Mouse (Mus musculus): Measurements from ENCODE around the gene Wfikkn1. TPM values are rescaled to one million over a fixed set of nuclear protein-coding genes. Genes with fewer than 3 reads are reported as not detected.
A peak's percentile ranks its signal among the peaks of the same experiment; 100 is the strongest.

Wfikkn1 gene
- total and polyA plus RNA-seq, 2 experiments from 2014 or later, result 0.29 to 1.5 TPM

DNA sequence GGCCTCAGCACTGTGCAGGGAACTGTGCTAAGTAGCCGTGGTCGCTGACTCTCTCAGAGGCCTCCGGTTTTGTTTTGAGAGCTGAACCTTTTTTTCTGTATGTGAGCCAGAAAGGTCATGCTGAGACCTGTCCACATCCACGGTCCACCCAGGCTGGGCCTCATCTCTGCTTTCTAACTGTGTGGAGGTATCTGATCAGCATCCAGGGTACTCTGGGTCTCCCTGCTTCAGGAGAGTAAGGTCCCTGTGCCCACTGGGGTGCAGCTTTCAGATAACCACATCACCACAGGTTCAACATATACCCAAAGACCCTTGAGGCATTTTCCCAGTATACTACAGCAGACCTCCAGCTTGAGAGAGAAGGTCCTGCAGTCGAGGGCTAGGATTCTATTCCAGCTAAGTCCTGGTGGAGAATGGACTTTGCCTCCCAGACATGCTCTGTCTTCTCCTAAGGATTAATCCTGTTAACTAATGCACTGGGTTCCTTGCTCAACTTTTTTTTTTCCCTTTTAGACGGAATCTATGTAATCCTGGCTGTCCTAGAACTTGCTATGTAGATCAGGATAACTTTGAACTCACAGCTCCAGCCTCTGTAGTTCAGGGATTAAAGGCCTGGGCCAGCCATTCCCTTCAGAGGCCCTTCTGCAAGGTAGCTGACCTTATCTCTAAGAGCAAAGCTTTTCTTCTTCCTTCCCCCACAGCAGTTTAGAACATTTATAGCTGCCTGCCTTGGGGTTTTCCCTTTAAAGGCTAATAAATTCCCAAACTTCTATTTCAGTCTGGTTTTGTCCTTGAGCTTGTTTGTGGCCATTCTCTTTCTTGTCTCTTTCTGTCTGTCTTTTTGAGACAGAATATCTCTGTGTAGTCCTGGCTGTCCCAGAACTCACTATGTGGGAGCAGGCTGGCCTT, 18.7 kb downstream of the Wfikkn1 start:
- peak overlapping the region; percentile 81 for H3K9ac ChIP-seq
- 9% methylated on average over 6 of the region's 6 CpGs for WGBS
- H3K36me3 ChIP-seq (ENCODE audit: insufficient read depth), result no peaks in the 10 kb centered on the region; the same call in 1 of the 2 replicates
- peak overlapping the region; percentile 91 for H3K27ac ChIP-seq (ENCODE audit: low read depth, low read length)
- no peaks in the 10 kb centered on the region for H3K9me3 ChIP-seq (ENCODE audit: low read length)
- TF ChIP-seq CTCF (IDR thresholded peaks at IDR 0.05; ENCODE audit: low read depth), result no peak
- DNase-seq (no peak), ATAC-seq (peak; percentile 30; the same call in 1 of the 2 replicates)
- H3K27me3 ChIP-seq (ENCODE audit: insufficient read depth, low read length), result no peaks in the 10 kb centered on the region
- H3K4me2 ChIP-seq (ENCODE audit: low read depth), result peak overlapping the region; percentile 87
- peak overlapping the region; percentile 71 for H3K4me3 ChIP-seq (ENCODE audit: low read depth, low read length)
- peaks cover 12% of the 10 kb centered on the region for H3K4me1 ChIP-seq (ENCODE audit: insufficient read depth)

DNA sequence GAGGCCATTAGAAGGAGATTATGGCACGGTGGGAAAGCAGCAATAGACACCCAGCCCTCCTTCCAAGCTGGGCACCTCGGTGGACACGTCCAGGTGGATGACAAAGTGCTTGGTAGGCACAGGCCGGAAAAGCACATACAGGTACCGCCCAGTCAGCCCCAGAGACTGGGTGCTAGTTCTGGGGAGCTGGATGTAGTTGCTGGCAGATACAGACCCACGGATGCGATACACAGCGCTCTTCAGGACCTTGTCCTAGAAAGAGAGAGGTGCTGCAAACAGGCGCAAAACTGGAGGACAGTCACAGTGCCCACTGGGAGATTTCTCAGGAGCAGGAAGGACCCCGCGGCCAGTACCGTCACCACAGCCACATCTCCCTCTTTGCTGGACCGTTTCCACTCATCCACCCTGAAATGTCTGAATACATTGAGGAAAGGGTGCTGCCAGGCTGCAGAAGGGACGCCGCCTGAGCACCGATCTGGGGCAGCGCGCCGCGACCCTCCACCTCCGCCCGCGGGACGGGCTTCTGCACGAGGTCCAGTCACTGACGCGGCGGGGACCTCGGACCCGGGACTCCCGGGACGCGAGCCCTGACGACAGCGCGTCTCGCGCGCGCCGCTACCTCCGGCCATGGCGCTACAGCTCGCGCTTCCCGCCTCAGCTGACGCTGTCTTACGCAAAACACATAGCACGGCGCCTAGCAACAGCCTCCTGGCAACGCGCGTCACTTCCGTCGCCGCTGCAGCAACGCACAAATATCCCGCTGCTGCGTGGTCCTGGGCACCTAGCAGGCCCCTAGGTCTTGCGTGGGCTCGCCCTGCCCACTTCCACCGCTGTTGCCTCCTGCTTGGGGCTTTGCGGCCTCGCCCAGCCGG, 19.6 kb downstream of the Wfikkn1 start, which contains the start of gene Wdr90:
Gene Wdr90, minus strand, starts transcription at position 670 of the 872 bp plus-strand sequence.
- Histone ChIP-seq H3K27me3 (ENCODE audit: insufficient read depth, low read length) (no peaks in the 10 kb centered on the region), H3K4me3 (ENCODE audit: low read depth, low read length) (peak within 1 kb of the TSS; percentile 71), H3K9me3 (ENCODE audit: low read length) (no peaks in the 10 kb centered on the region), H3K36me3 (ENCODE audit: insufficient read depth) (no peaks in the 10 kb centered on the region; the same call in 1 of the 2 replicates), H3K27ac (ENCODE audit: low read depth, low read length) (peak within 1 kb of the TSS; percentile 91), H3K9ac (peak within 1 kb of the TSS; percentile 81), H3K4me1 (ENCODE audit: insufficient read depth) (peaks cover 12% of the 10 kb centered on the region), H3K4me2 (ENCODE audit: low read depth) (peak within 1 kb of the TSS; percentile 87)
- DNase-seq (peak; percentile 97), ATAC-seq (peak; percentile 99)
- TF ChIP-seq CTCF (IDR thresholded peaks at IDR 0.05; ENCODE audit: low read depth), result peak; percentile 51
- 5% methylated on average over 65 of the region's 65 CpGs for WGBS

DNA sequence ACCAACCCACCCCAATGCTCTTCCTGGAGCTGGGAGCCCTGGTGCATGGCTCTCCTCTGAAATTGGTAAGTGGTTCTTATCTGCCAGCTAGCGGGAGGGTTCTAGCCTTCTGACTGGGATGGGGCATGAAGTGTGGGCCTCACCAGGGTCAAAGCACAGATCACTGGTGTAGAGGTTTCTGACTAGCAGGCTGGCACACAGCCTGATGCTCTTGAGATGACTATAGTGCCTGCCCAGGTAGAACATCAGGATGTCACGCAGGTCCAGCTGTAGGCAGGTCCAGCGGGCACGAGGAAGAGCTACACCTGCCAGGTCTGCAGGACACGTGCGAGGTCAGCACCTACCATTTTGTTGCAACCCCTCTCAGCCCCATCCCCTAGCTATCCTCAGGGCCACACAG, 20.4 kb downstream of the Wfikkn1 start:
- H3K4me3 ChIP-seq (ENCODE audit: low read depth, low read length), result no peak overlapping the region
- ATAC-seq (no peak), DNase-seq (no peak)
- peak overlapping the region; percentile 87 for H3K4me2 ChIP-seq (ENCODE audit: low read depth)
- H3K27me3 ChIP-seq (ENCODE audit: insufficient read depth, low read length), result no peaks in the 10 kb centered on the region
- H3K4me1 ChIP-seq (ENCODE audit: insufficient read depth), result peaks cover 12% of the 10 kb centered on the region
- no peak overlapping the region for H3K27ac ChIP-seq (ENCODE audit: low read depth, low read length)
- TF ChIP-seq CTCF (IDR thresholded peaks at IDR 0.05; ENCODE audit: low read depth), result no peak
- no peaks in the 10 kb centered on the region; the same call in 1 of the 2 replicates for H3K36me3 ChIP-seq (ENCODE audit: insufficient read depth)
- WGBS, result 92% methylated on average over 6 of the region's 6 CpGs
- H3K9me3 ChIP-seq (ENCODE audit: low read length), result no peaks in the 10 kb centered on the region
- H3K9ac ChIP-seq, result no peak overlapping the region

DNA sequence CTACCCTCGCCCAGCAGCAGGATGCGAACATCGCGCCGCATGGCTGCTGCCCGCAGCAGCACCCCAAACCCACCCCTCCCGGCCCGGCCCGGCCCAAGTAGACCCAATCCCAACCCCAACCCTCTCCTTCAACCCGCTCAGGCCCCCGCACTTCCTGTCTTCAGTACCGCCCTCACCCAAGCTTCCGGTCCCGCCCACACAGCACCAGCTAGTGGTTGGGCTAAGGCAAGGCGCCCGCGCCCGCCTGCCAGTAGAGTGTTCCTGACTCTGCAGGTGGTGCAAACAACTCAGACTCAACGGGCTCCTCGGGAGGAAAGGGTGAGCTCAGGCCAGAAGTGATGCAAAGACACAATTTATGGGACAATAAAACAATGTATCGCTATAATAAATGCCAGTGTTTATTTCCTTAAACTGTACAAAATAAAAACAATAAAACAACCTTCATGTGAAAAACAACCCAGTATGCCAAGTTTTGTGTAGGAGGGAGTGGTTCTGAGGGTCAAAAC, 36.2 kb downstream of the Wfikkn1 start, which contains the start of gene Rhot2:
Gene Rhot2, minus strand, starts transcription at position 456 of the 506 bp plus-strand sequence.
- Histone ChIP-seq H3K9me3 (ENCODE audit: low read length) (no peaks in the 10 kb centered on the region), H3K36me3 (ENCODE audit: insufficient read depth) (peaks cover 41% of the 10 kb centered on the region), H3K4me2 (ENCODE audit: low read depth) (peak within 1 kb of the TSS; percentile 96), H3K9ac (peak within 1 kb of the TSS; percentile 80), H3K4me1 (ENCODE audit: insufficient read depth) (peaks cover 8% of the 10 kb centered on the region; the same call in 1 of the 2 replicates), H3K4me3 (ENCODE audit: low read depth, low read length) (peak within 1 kb of the TSS; percentile 85), H3K27me3 (ENCODE audit: insufficient read depth, low read length) (no peaks in the 10 kb centered on the region), H3K27ac (ENCODE audit: low read depth, low read length) (peak within 1 kb of the TSS; percentile 77)
- DNase-seq, result peak; percentile 93
- TF ChIP-seq CTCF (IDR thresholded peaks at IDR 0.05; ENCODE audit: low read depth), result peak; percentile 84
- peak; percentile 100 for ATAC-seq
- under 1% methylated on average over 19 of the region's 21 CpGs for WGBS

DNA sequence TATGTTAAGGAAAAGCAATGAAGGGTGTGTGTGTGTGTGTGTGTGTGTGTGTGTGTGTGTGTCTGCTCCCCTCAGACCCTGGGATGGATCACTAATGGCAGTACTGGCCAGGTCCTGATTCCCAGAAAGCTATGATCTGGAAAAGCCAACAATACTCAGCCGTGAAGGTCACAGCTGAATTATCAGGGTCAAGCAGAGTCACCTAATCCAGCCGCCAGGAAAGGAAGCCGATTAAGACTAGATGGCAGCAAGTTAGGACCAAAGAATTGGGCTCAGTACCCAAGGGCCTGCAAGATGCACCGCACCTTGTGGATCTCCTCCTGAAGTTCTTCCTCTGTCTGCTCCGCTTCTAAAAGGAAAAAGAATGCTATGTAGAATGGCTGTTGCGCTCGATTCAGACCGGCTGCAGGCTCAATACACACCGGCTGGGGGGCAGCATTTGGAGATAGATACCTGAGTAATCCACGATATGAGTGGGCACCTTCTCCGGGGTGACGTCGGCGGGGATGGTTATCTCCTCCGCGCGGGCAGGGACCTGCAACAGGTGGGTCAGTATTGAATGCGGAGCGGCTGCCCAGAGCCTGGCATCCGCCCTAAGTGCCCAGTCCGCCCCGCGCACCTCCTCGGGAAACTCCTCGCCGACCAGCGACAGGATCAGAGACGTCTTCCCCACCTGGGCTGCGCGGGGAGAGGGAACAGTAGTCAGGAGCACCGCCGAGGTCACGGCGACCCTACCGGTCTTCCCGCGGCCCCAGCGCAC, 36.8 kb downstream of the Wfikkn1 start:
- 0 out of 2 replicates have a peak, but pooled peaks have one; percentile 1 for TF ChIP-seq CTCF (IDR thresholded peaks at IDR 0.05; ENCODE audit: low read depth)
- DNase-seq, result no peak
- Histone ChIP-seq H3K9ac (peak overlapping the region; percentile 80), H3K4me3 (ENCODE audit: low read depth, low read length) (peak overlapping the region; percentile 85), H3K27ac (ENCODE audit: low read depth, low read length) (peak overlapping the region; percentile 77), H3K36me3 (ENCODE audit: insufficient read depth) (peaks cover 47% of the 10 kb centered on the region), H3K4me1 (ENCODE audit: insufficient read depth) (peaks cover 8% of the 10 kb centered on the region; the same call in 1 of the 2 replicates), H3K27me3 (ENCODE audit: insufficient read depth, low read length) (no peaks in the 10 kb centered on the region), H3K9me3 (ENCODE audit: low read length) (no peaks in the 10 kb centered on the region), H3K4me2 (ENCODE audit: low read depth) (peak overlapping the region; percentile 96)
- peak; percentile 54 for ATAC-seq
- WGBS, result 4% methylated on average over 38 of the region's 38 CpGs

DNA sequence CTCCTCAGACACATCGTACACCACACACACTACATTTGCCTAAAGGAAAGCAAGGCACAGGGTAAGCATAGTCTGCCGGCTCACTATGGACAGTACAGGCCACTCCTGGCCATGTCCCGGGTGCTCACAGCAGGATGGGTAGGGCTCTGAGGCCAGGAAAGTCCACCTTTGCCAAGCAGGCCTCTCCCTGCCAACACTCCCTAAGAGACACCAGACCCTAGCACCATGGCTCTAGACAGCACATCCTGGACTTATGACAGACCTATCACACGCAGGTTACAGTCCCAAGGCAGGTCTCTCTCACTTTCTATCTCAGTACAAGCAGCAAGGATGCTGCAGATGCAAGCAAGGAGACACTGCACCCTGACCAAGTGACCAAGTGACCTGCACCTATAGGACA, 37.5 kb downstream of the Wfikkn1 start:
- no peaks in the 10 kb centered on the region for H3K9me3 ChIP-seq (ENCODE audit: low read length)
- no peak overlapping the region for H3K4me3 ChIP-seq (ENCODE audit: low read depth, low read length)
- H3K9ac ChIP-seq, result peak overlapping the region; percentile 80; the same call in 1 of the 2 replicates
- no peaks in the 10 kb centered on the region for H3K27me3 ChIP-seq (ENCODE audit: insufficient read depth, low read length)
- ATAC-seq (no peak), DNase-seq (no peak)
- peaks cover 42% of the 10 kb centered on the region for H3K36me3 ChIP-seq (ENCODE audit: insufficient read depth)
- peaks cover 8% of the 10 kb centered on the region; the same call in 1 of the 2 replicates for H3K4me1 ChIP-seq (ENCODE audit: insufficient read depth)
- TF ChIP-seq CTCF (IDR thresholded peaks at IDR 0.05; ENCODE audit: low read depth), result no peak
- no peak overlapping the region for H3K27ac ChIP-seq (ENCODE audit: low read depth, low read length)
- peak overlapping the region; percentile 96 for H3K4me2 ChIP-seq (ENCODE audit: low read depth)
- WGBS, result 92% methylated on average over 4 of the region's 4 CpGs

All from forebrain, postnatal 0 days (tissue).